Mouse (Mus musculus): ENCODE data around the gene Mocs1. TPM values are rescaled to one million over a fixed set of nuclear protein-coding genes. Genes with fewer than 3 reads are reported as not detected.
"Not testable (repeated sequence)": the region's sequence is repeated elsewhere in the genome, so short reads cannot be mapped to it uniquely, and the experiment has no call there.

Gene Mocs1
- polyA plus RNA-seq, 1 experiment from 2014 or later = 3.5 TPM

GRCm38 (mm10) chr17:49433071-49433470, 4.9 kb downstream of the Mocs1 start:
- no peak overlapping the region for H3K9ac ChIP-seq (replicated peaks)
- 92% methylated on average over 6 of the region's 6 CpGs for WGBS
- ATAC-seq = no peak

DNA sequence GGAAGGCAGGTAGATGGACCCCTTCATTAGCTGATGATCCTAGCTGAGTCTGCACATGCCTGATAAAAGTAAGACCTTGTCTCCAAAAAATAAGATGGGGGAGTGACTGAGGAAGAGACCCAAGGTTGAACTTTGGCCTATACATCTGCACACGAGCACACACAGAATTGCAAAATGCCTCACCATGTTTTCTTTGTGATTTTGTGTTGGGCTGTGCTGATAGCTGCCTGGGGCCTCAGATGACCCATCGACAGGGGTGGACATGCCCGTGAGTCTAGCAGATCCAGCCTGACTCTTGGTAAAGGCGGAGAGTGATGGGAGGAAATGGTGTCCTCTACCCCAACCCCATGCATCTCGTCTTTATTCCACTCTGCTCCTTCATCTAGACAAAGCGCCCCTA, 6.1 kb downstream of the Mocs1 start:
- Histone ChIP-seq H3K4me3 (replicated peaks) (no peak overlapping the region), H3K36me3 (peaks cover 24% of the 10 kb centered on the region), H3K9me3 (no peaks in the 10 kb centered on the region), H3K27me3 (no peaks in the 10 kb centered on the region), H3K4me2 (replicated peaks) (no peak overlapping the region), H3K4me1 (replicated peaks) (peaks cover 14% of the 10 kb centered on the region), H3K27ac (no peak overlapping the region), H3K9ac (replicated peaks) (no peak overlapping the region)
- 77% methylated on average over 6 of the region's 6 CpGs for WGBS
- no peak for ATAC-seq

More at GRCm38 (mm10) chr17:49433071-49433470, 4.9 kb downstream of the Mocs1 start:
- Histone ChIP-seq H3K4me3 (replicated peaks) (no peak overlapping the region), H3K4me1 (replicated peaks) (peaks cover 23% of the 10 kb centered on the region), H3K27ac (no peak overlapping the region), H3K27me3 (no peaks in the 10 kb centered on the region), H3K4me2 (replicated peaks) (no peak overlapping the region), H3K9me3 (no peaks in the 10 kb centered on the region), H3K36me3 (peaks cover 20% of the 10 kb centered on the region)

DNA sequence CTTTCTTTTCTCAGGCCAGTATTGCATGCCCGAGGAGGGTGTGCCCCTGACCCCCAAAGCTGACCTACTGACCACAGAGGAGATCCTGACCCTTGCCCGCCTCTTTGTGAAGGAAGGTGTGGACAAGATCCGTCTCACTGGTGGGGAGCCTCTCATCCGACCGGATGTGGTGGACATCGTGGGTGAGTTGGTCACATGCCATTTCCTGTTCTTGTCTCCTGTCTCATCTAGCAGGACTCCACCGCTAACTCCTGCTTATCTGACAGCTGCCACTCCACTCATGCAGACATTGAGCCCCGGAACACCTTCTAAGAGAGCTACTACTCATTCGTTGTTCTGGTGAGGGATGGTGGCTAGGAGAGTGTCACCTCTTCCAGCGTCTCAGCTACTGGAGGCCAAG, 6.9 kb downstream of the Mocs1 start:
- Histone ChIP-seq H3K4me1 (replicated peaks) (peaks cover 6% of the 10 kb centered on the region), H3K27ac (no peak overlapping the region), H3K36me3 (peaks cover 30% of the 10 kb centered on the region), H3K9ac (replicated peaks) (no peak overlapping the region), H3K9me3 (no peaks in the 10 kb centered on the region), H3K4me3 (replicated peaks) (no peak overlapping the region), H3K27me3 (no peaks in the 10 kb centered on the region), H3K4me2 (replicated peaks) (no peak overlapping the region)
- no peak for ATAC-seq
- 91% methylated on average over 10 of the region's 10 CpGs for WGBS

DNA sequence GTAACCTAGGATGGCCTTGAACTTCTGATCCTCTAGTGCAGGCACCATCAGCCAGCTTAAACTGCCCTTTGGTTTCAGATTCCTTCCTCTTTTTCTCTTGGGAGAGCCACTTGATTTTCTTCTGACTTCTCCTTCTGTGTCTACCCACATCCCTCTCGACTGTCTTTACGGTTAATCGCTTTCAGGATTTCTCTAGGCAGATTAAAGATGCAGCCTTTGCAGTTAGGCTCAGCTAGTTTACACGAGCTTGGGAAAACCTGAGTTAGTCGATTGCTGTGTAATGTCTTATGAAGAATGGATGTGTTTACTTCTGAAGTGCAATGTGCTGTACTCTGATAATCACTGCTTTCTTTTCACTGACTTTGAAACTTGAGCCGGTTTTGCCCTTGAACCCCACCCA, 8.5 kb downstream of the Mocs1 start:
- Histone ChIP-seq H3K27me3 (no peaks in the 10 kb centered on the region), H3K9ac (replicated peaks) (no peak overlapping the region), H3K4me2 (replicated peaks) (no peak overlapping the region), H3K27ac (no peak overlapping the region), H3K9me3 (no peaks in the 10 kb centered on the region), H3K4me3 (replicated peaks) (no peak overlapping the region), H3K36me3 (peaks cover 30% of the 10 kb centered on the region), H3K4me1 (replicated peaks) (no peaks in the 10 kb centered on the region)
- ATAC-seq = no peak
- WGBS = 89% methylated on average over 6 of the region's 6 CpGs

GRCm38 (mm10) chr17:49437306-49437705, 9.1 kb downstream of the Mocs1 start:
- ATAC-seq; H3K27ac ChIP-seq; H3K27me3 ChIP-seq; H3K4me1 ChIP-seq (replicated peaks); H3K9ac ChIP-seq (replicated peaks); H3K4me2 ChIP-seq (replicated peaks); H3K4me3 ChIP-seq (replicated peaks); H3K9me3 ChIP-seq: not testable (repeated sequence)
- peaks cover 30% of the 10 kb centered on the region for H3K36me3 ChIP-seq

DNA sequence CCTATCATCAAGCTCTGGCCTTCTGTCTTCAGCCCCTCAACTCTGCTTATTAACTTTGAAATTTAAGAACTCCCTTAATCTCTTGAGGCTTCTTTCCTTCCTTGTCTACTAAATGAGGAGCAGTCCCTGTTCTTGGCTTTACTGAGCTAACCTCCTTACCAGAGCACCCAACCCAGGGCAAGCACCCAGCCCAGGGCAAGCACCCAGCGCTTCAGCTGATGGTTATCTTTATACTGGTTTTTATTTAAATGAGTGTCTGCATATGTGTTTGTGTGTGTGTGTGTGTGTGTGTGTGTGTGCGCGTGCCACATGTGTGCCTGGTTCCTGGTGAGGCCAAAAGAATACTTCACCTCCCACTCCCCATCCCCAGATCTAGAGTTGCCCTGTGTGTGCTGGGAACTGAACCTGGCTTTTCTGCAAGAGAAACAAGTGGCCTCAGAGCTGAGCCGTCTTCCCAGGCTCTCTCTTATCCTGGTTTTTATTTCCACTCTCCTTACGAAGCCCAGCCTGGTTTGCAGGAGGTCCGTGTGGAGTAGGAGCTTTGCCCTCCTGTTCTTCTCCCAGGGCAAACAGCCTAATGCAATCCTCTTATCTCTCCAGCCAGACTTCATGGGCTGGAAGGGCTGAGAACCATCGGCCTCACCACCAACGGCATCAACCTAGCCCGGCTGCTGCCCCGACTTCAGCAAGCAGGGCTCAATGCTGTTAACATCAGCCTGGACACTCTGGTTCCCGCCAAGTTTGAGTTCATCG, 10.8 kb downstream of the Mocs1 start:
- H3K36me3 ChIP-seq = peaks cover 27% of the 10 kb centered on the region
- 90% methylated on average over 12 of the region's 12 CpGs for WGBS
- no peak for ATAC-seq
- no peak overlapping the region for H3K4me2 ChIP-seq (replicated peaks)
- no peak overlapping the region for H3K27ac ChIP-seq
- H3K9me3 ChIP-seq = no peaks in the 10 kb centered on the region
- H3K4me1 ChIP-seq (replicated peaks) = no peaks in the 10 kb centered on the region
- no peak overlapping the region for H3K9ac ChIP-seq (replicated peaks)
- H3K27me3 ChIP-seq = no peaks in the 10 kb centered on the region
- H3K4me3 ChIP-seq (replicated peaks) = no peak overlapping the region

DNA sequence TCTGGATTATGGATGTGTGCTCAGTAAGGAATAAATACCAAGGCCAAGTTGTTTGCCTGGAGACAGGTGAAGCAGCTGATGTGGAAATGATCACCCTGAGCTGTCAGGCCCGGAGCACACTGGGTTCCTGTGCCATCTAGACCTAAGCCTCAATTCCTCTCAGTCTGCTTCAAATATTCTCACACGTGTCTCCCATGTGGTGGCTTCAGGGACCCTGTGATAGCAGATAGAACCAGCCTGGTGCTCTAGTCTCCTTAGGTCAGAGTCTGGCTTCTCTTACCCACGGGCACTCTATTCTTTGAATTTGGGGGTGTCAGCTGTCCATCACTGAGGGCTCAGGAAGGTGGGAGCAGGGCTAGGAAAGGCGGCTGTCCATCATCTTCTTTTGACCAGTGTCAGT, 11.5 kb downstream of the Mocs1 start:
- Histone ChIP-seq H3K27me3 (no peaks in the 10 kb centered on the region), H3K27ac (no peak overlapping the region), H3K36me3 (peaks cover 24% of the 10 kb centered on the region), H3K9ac (replicated peaks) (no peak overlapping the region), H3K4me1 (replicated peaks) (no peaks in the 10 kb centered on the region), H3K4me2 (replicated peaks) (no peak overlapping the region), H3K4me3 (replicated peaks) (no peak overlapping the region), H3K9me3 (no peaks in the 10 kb centered on the region)
- 92% methylated on average over 4 of the region's 4 CpGs for WGBS
- no peak for ATAC-seq

- 87% methylated on average over 14 of the region's 14 CpGs for WGBS
- Histone ChIP-seq H3K27ac (no peak overlapping the region), H3K9ac (replicated peaks) (no peak overlapping the region), H3K4me1 (replicated peaks) (no peaks in the 10 kb centered on the region), H3K4me2 (replicated peaks) (no peak overlapping the region), H3K4me3 (replicated peaks) (no peak overlapping the region), H3K36me3 (peaks cover 16% of the 10 kb centered on the region), H3K9me3 (no peaks in the 10 kb centered on the region), H3K27me3 (no peaks in the 10 kb centered on the region)
- ATAC-seq = no peak
Measured at GRCm38 (mm10) chr17:49440331-49441130, 12.4 kb downstream of the Mocs1 start.

DNA sequence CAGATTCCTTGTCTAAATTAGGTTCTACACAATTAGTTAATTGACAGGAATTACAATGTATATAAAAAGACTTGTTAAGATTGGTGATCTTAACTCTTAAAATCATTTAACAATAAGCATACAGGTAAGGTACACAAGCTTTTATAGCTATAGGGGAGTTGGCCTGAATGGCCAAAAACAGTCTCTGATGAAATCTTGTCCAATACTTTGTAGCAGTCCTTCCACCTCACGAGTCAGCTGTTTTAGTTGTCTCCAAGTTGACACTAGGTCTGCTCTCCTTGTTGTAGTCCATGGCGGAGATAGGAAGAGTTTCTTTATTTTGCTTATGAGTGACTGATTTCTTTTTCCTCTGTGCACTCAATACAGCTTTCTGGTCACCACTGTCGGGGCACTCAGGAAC, 14.7 kb downstream of the Mocs1 start:
- not testable (repeated sequence) for ATAC-seq; H3K4me1 ChIP-seq (replicated peaks)
- WGBS = 88% methylated on average over 3 of the region's 3 CpGs

GRCm38 (mm10) chr17:49448570-49449229, 20.5 kb downstream of the Mocs1 start:
- ATAC-seq = no peak
- H3K9ac ChIP-seq (replicated peaks) = no peak overlapping the region
- peaks cover 14% of the 10 kb centered on the region for H3K36me3 ChIP-seq
- H3K27me3 ChIP-seq = no peaks in the 10 kb centered on the region
- H3K4me3 ChIP-seq (replicated peaks) = no peak overlapping the region
- no peaks in the 10 kb centered on the region for H3K9me3 ChIP-seq
- WGBS = 81% methylated on average over 8 of the region's 9 CpGs
- H3K4me1 ChIP-seq (replicated peaks) = no peaks in the 10 kb centered on the region
- H3K27ac ChIP-seq = no peak overlapping the region
- H3K4me2 ChIP-seq (replicated peaks) = no peak overlapping the region

More for the DNA sequence above, 14.7 kb downstream of the Mocs1 start:
- H3K9me3 ChIP-seq; H3K27ac ChIP-seq; H3K27me3 ChIP-seq; H3K4me3 ChIP-seq (replicated peaks); H3K9ac ChIP-seq (replicated peaks); H3K4me2 ChIP-seq (replicated peaks): not testable (repeated sequence)
- H3K36me3 ChIP-seq = peaks cover 10% of the 10 kb centered on the region

GRCm38 (mm10) chr17:49449230-49449608, 21.1 kb downstream of the Mocs1 start:
- H3K27ac ChIP-seq = no peak overlapping the region
- ATAC-seq = no peak
- WGBS = 89% methylated on average over 8 of the region's 8 CpGs

GRCm38 (mm10) chr17:49450922-49451321, 22.8 kb downstream of the Mocs1 start:
- no peak for ATAC-seq
- no peak overlapping the region for H3K4me2 ChIP-seq (replicated peaks)
- 93% methylated on average over 6 of the region's 6 CpGs for WGBS
- H3K4me1 ChIP-seq (replicated peaks) = no peaks in the 10 kb centered on the region
- H3K9me3 ChIP-seq = no peaks in the 10 kb centered on the region
- H3K9ac ChIP-seq (replicated peaks) = no peak overlapping the region
- peaks cover 30% of the 10 kb centered on the region for H3K36me3 ChIP-seq
- H3K27me3 ChIP-seq = no peaks in the 10 kb centered on the region
- H3K4me3 ChIP-seq (replicated peaks) = no peak overlapping the region
- H3K27ac ChIP-seq = no peak overlapping the region

More at GRCm38 (mm10) chr17:49449230-49449608, 21.1 kb downstream of the Mocs1 start:
- no peaks in the 10 kb centered on the region for H3K27me3 ChIP-seq
- no peak overlapping the region for H3K4me3 ChIP-seq (replicated peaks)
- H3K9me3 ChIP-seq = no peaks in the 10 kb centered on the region
- H3K4me1 ChIP-seq (replicated peaks) = no peaks in the 10 kb centered on the region
- peaks cover 17% of the 10 kb centered on the region for H3K36me3 ChIP-seq
- no peak overlapping the region for H3K9ac ChIP-seq (replicated peaks)
- no peak overlapping the region for H3K4me2 ChIP-seq (replicated peaks)
